Mouse (Mus musculus) lung, adult 2 months (tissue): Measurements from ENCODE around the gene Lmod3.

Experiments used
- CTCF ChIP-seq: fragments of 200-500 bp; IDR thresholded peaks from 2 replicates; pipeline ENCODE4 v1.5.1; 2011; ENCODE audit warnings: mild to moderate bottlenecking, low read length, control low read depth; ENCODE audit not compliant: insufficient read depth
- POLR2A ChIP-seq: fragments of 200-500 bp; IDR thresholded peaks from 2 replicates; pipeline ENCODE4 v1.6.1; 2011; ENCODE audit warnings: low read depth, mild to moderate bottlenecking, control low read depth, low read length, borderline replicate concordance; ENCODE audit errors: extremely low read depth

GRCm38 (mm10) chr6:97240092-97240491 lies 12.5 kb downstream of the Lmod3 start:
- TF ChIP-seq CTCF (no peak), POLR2A (no peak)
